Mouse (Mus musculus): ENCODE measurements at regions not wholly inside any gene's neighbourhood (a gene's known extent, or its start where the extent isn't known, plus 50 kb on each side); places are given as distances from the start of the nearest gene placed in this dataset.

- TF ChIP-seq CTCF (IDR thresholded peaks at IDR 0.05; ENCODE audit: low read depth, low read length) (no peak), POLR2AphosphoS5 (IDR thresholded peaks at IDR 0.05; ENCODE audit: insufficient replicate concordance, low read depth, low read length) (no peak)
Measured at GRCm38 (mm10) chr4:31601536-31601935, 362.4 kb upstream of the Map3k7 start.
